Mouse (Mus musculus) cerebellum, adult 9-11 months (tissue): ENCODE data around the gene Thap11.
"Not testable (repeated sequence)": the region's sequence is repeated elsewhere in the genome, so short reads cannot be mapped to it uniquely, and the experiment has no call there.

Source experiments
- DNase-seq: peaks from one replicate; pipeline ENCODE4 v3.0.0; 2022

The Thap11 gene

GRCm38 (mm10) chr8:105854715-105855216 lies at the start of gene Thap11:
Thap11 (plus strand) TSS chr8:105855132.
- peak; percentile 91 for DNase-seq

DNA sequence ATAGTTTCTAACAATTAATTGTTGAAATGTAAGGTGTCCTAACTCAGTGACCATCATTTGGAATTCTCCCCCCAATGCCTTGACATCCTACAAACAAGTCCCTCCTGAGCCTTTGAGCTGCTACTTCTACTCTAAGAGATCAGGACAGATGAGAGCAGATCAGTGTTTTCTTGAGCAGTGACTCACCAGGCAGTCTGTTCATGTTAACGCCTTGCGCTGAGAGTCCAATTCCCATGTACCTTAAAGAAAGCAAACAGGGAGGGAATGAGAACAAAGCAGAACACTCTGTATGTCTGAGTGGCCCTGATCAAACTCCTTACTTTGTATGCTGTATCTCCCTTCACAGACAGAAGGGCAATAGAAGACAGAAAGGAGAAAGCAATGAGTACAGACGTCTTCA lies 49.6 kb upstream of the Thap11 start:
- DNase-seq: no peak

DNA sequence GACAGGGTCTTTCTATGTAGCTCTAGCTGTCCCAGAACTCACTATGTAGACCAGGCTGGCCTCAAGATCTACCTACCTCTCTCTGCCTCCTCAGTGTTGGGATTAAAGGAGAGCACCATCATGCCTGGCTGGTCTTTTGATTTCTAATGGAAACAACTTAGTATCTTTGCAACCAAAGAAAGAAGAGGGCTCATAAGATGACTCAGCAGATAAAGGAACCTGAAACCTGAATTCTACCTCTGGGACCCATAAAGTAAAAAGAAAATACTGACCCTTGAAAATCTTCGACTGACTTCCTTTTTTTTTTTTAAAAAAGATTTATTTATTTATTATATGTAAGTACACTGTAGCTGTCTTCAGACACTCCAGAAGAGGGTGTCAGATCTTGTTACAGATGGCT lies 49.0 kb upstream of the Thap11 start:
- no peak for DNase-seq

DNA sequence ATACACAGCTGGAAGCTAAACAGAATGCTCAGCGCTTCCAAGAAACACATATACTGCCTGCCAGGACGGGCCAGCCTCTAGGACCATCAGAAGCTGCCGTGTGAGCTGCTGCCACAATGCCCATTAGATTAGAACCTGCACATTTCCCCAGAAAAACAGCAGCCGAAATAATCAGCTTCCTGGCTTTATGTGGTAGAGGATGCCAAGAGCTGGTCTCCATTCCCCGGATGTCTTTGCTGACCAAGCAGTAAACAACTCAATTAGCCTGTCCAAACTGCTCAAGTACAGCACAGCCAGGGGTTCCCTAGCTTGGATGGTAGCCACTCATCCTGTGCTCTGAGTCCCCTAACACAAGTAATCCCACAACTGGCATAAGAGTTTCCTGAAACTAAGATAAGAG lies 47.2 kb upstream of the Thap11 start:
- DNase-seq: no peak

DNA sequence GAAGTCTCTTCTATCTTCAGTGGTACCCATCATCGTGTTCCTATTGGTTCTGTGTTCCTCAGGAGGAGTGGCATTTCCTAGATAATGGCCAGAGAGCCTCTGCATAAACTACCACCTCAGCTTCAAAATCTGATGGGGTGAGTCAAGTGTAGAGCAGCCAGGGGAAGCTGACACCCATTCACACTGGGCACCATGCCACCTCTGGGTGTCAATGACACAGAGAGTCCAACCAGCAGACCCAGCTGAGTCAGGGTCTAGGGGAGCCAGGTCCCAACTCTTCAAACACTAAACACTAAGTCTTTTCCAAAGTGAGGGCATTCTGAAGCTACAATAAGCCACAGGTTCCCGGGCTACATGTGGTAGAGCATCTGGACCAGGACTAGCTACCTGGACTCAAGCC lies 46.5 kb upstream of the Thap11 start:
- no peak for DNase-seq

GRCm38 (mm10) chr8:105810245-105810786 lies 44.6 kb upstream of the Thap11 start:
- no peak for DNase-seq

- peak; percentile 53 for DNase-seq
These were observed 43.9 kb upstream of the Thap11 start for GRCm38 (mm10) chr8:105811061-105811460.

DNA sequence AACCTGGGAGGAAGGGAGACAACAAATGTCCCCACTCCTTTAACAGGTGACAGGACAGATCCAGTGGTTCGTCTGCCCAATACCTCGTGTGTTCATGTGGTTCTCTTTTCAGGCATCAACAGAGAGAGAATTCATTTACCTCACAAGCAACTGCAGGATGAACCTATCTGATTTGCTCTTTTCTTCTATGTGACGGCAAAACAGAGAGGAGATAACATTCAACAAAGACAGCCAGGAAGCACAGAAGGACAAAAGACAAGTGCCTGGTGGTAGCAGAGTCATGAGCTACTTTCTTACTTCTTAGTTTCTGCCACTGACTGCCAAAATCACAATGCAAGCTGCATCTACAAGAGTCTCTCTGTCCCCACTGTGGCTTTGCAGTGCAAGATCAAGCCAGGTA lies 43.4 kb upstream of the Thap11 start:
- no peak for DNase-seq

- no peak for DNase-seq
These were observed 42.4 kb upstream of the Thap11 start for GRCm38 (mm10) chr8:105812511-105812910.

DNA sequence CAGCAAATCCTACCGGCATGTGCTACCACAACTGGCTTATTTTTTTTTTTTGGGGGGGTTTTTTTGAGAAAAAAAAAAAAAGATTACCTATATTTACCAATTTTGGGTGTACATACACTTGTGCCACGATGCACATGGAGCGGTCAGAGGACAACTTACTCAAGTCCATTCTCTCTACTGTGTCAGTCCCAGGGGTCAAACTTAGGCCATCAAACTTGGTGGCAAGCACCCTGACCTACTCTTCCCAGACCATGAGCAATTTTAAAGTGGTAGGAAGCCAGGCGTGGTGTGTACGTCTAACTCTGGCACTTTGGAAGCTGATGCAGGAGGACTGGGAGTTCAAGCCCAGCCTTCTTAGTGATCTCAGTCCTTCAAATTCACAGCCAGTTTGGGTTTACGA lies 41.7 kb upstream of the Thap11 start:
- DNase-seq: no peak

DNA sequence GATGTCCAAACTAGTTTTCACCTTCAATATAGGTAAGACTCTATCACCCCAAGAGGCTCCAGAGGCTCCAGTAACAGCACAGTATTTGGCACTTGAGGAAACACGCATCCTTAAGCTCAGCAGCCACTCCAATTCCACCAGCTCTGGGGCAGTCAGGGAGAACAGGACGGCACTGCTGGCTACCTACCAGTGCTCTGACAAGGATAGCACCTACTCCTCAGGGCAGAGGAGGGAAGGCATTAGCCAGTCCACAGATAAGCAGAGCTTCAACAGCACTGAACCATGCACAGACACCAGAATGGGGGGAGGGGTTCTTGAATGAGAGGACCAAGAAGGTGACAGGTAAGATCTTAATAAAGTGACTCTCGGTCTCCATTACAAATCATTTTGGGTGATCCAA lies 35.3 kb upstream of the Thap11 start:
- no peak for DNase-seq

DNA sequence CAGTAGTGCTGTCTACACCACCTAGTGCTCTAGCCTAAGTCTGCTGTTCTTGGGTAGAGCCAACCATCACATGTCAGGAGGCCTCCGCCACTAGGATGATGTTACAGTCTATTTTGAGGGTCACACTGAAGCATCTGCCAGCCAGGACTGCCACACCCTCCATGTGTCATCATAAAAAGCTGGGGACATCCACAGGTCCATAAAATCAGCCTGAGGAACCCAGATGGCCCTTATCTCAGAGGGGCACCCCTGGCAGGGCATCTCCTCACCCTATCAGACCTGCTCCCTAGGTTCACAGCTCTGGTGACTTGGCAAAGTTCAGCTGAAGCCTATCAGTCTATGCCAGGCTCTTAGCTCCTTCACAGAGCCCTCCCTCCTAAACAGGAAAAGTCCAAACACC lies 34.0 kb upstream of the Thap11 start:
- DNase-seq: no peak

DNA sequence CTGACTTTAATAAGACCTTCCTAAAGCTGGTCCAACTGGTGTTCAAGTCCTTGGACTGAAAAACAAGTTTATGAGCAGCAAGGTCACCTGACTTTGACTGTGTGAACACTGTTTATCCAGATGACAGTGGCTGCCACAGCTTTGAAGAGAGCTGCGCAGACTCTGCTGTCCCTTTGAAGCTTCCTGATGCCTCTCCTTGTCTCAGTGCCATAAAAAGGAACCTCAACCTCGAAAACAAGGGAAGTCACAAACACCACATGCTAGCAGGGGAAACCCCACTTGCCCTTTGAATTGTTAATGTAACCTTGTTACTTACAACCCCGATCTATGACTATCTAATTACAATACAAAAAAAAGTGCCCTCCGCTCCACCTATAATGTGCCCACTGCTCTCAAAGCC lies 29.4 kb upstream of the Thap11 start:
- no peak for DNase-seq

DNA sequence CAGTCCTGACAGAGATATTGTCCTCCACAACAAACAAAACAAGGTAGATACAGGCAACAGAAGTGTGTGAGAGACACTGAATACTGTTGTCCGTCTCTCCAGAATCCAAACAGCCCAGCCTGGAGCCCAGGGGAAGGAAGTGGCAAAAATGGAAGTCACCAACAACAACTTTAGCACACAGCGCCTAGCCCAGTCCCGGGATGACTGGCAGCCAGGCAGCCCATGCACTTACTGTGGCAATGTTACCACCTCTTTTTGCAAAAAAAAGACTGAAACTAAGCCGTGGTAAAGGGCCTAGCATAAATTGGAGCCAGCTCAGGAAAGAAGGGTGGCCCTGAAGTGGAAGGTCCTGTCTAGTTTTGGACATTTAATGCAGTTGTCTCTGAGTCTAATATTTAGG lies 28.6 kb upstream of the Thap11 start:
- DNase-seq: no peak

GRCm38 (mm10) chr8:105826861-105827848 lies 27.8 kb upstream of the Thap11 start, which contains the start of the genes Ranbp10 and Tsnaxip1:
Ranbp10 (minus strand) TSS chr8:105827350.
Tsnaxip1 (plus strand) TSS chr8:105827731.
- DNase-seq: peak; percentile 99

DNA sequence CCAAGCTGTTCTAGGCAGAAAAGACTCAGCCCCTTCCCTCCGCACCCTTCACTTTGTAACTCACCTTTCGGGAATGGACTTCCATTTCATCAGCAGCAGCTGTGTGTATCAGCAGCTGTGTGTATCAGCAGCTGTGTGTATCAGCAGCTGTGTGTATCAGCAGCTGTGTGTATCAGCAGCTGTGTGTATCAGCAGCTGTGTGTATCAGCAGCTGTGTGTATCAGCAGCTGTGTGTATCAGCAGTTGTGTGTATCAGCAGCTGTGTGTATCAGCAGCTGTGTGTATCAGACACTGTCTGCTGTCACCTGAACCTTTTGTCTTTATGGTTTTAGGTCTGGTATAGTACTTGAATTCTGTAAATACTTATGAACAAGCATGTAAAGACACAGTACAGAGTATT lies 21.2 kb upstream of the Thap11 start:
- not testable (repeated sequence) for DNase-seq

GRCm38 (mm10) chr8:105835318-105835717 lies 19.6 kb upstream of the Thap11 start:
- DNase-seq: peak; percentile 41

- DNase-seq: peak; percentile 38
These were observed 17.9 kb upstream of the Thap11 start for GRCm38 (mm10) chr8:105836991-105837390.

GRCm38 (mm10) chr8:105839209-105839608 lies 15.7 kb upstream of the Thap11 start:
- DNase-seq: no peak

GRCm38 (mm10) chr8:105846678-105847077 lies 8.3 kb upstream of the Thap11 start:
- no peak for DNase-seq

GRCm38 (mm10) chr8:105850014-105850413 lies 4.9 kb upstream of the Thap11 start:
- no peak for DNase-seq

DNA sequence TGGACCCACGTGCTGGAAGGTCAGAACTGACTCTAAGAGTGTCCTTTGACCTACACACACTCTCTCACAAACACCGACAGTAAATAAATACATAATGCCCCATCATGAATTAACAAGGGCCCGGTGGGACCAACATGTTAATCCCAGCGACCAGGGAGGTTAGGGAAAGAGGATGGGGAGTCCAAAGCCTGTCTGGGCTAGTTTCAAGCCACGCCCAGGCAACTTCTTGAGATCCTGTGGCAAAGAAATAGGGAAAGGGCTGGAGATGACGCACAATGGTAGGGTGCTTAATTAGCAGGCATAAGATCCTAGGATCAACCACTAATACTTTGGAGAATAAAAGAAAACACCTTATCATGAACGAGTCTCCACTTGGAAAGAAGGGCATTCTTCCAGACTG lies 4.3 kb upstream of the Thap11 start:
- DNase-seq: no peak

- DNase-seq: peak; percentile 84
These were observed 3.2 kb upstream of the Thap11 start for GRCm38 (mm10) chr8:105851651-105852143.
